Mouse (Mus musculus) gastrocnemius, postnatal 36 days (tissue): ENCODE measurements around the gene Kptn. TPM values are rescaled to one million over a fixed set of nuclear protein-coding genes. Genes with fewer than 3 reads are reported as not detected.

Experiments used
- DNase-seq, 2 experiments: peaks; one replicate each; pipeline ENCODE4 v3.0.0; 2022
- intact Hi-C: fragments of 180-260 bp; cut with DNase I; formaldehyde crosslinking; loops from one replicate; pipeline ENCODE4 v1.15.1; 2025
- total RNA-seq, 2 experiments: library from RNA; stranded (reverse); gene quantifications; 2 replicates each; pipeline ENCODE4 v1.2.3; 2021

Gene Kptn
- total RNA-seq, 2 experiments from 2014 or later = 10.8 to 11.3 TPM

- intact Hi-C loops = no loop called here
These were observed 3.3 kb upstream of the Kptn start for GRCm38 (mm10) chr7:16116418-16116817.

DNA sequence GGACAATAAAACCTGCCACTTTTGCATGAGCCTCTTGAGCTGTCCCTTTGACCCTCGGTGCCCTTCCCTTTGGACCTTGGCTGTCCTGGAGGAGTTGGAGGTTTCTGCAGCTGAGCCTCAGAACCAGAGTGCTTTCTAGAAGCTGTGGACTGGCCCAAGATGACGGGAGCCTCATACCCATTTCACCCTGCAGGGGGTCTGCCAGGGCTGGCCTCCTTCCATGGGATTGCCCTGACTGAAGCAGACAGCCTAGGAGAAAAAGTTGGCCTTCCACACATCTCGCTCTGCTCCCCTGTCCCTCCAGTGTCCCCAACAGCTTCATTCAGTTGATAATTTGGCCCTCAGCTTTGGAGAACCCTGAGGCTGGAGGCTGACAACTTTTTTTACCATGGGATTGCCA, 2.6 kb upstream of the Kptn start:
- intact Hi-C loops = no loop called here
- no peak for DNase-seq

More at GRCm38 (mm10) chr7:16116418-16116817, 3.3 kb upstream of the Kptn start:
- DNase-seq = no peak

DNA sequence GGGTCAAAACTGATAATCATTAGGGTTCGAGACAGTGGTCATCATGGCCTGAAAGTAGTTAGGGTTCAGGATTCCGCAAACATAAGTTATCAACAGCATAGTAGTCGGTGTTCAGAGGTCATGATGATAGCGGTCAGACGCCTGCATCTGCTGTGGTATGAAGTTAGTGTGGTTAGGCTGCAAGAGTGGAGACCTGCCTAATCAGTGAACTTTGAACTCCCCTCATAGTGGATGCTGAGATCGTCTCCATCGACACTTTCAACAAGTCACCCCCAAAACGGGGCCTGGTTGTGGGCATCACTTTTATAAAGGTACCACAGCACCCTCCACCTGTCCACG, 536 bp downstream of the Kptn start:
- no peak for DNase-seq
- intact Hi-C loops = no loop called here

DNA sequence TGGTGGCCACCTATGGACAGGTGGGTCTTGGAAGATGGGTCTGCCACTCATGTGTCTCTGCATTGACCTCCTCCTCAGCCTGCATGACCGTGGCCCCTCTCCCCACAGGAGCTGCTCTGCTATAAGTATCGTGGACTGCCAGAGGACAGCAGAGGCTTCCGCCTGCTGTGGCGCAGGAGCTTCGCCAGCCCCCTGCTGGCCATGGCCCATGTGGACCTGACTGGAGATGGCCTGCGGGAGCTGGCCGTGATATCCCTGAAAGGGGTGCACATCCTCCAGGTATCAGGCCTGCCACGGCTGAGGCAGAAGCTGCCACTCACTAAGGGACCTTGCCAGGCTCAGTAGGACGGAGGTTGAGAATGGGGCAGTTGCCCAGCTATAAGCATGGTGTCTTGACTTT, 6.1 kb downstream of the Kptn start:
- DNase-seq = no peak
- intact Hi-C loops = no loop called here

GRCm38 (mm10) chr7:16128344-16128743, 8.6 kb downstream of the Kptn start:
- intact Hi-C loops = no loop called here

GRCm38 (mm10) chr7:16128899-16129298, 9.2 kb downstream of the Kptn start:
- intact Hi-C loops = no loop called here
- DNase-seq = no peak

More at GRCm38 (mm10) chr7:16128344-16128743, 8.6 kb downstream of the Kptn start:
- no peak for DNase-seq

DNA sequence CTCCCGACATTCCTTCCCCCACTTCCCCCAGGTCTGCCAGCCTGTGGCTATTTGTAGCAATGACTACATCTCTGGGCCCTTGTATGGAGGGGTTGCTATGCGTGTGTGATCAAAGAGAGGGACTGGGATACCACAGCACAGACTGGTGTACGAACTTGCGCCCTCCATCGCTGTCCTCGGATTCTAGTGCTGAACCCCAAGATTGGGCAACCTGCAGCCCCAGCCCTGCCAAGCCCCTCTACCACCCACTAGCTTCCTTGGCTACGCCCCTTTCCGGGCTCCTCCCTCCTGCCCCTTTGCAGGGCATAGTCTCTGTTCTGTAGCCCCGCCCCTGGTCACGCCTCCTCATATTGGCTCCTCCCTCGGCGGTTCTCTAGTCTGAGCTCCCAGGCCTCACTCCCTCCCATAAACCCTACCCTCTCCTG, 9.7 kb downstream of the Kptn start, which contains the start of gene Slc8a2:
Slc8a2 (plus strand) TSS at position 406 of the 425 bp plus-strand sequence.
- DNase-seq = peak; percentile 53 to 60
- intact Hi-C loops = no loop called here

- intact Hi-C loops = no loop called here
These were observed 10.4 kb downstream of the Kptn start for GRCm38 (mm10) chr7:16129846-16130691.

DNA sequence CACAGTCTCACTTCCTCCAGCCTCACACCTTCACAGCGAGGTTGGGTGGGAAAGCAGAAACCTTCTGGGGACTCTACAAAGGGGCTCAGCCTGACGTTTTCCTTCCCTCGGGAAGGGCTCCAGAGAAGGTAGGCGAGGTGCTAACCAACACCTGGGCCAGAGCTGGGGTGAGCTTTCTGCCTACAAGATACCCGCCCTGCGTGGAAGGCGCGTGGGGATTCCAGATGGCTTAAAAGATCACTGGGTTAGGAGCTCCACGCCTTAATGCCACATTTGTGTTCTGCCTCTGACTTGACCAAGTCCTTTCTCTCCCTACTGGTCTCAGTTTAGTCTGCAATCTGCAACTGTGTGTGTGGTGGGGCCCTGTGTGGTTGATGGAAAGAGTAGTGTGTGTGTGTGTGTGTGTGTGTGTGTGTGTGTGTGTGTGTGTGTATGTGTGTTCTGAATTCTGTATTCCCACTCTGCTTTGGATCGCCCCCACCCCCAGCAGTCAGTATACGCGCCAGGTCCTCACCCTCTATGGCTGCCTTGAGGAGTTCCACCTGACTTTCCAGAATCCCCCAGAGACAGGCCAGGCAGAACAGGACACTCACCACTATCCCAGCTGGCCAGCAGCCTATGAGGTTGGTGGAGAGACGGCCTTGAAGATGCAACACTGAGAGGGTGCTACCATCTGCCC, 11.4 kb downstream of the Kptn start:
- no peak for DNase-seq
- intact Hi-C loops = no loop called here

More at GRCm38 (mm10) chr7:16129846-16130691, 10.4 kb downstream of the Kptn start:
- no peak for DNase-seq

DNA sequence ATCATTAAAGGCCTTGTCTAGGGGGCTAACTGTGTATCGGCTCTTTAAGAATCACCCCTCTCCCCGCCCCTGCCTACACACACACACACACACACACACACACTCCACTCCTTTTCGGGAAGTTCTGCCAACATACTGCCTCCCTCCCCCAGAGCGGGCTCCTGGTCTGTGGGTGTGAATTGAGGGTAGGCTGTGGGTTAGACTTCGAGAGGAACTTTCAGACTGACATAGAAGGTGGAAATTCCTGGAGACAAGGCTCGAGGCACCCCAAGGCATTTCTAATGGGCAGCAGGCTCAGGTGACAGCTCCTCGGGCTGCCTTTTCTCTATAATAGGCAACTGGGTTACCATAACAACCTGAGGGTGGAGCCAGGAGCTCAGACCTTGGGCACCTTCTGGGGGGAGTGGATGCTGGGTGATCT, 12.5 kb downstream of the Kptn start:
- intact Hi-C loops = no loop called here
- DNase-seq = no peak

DNA sequence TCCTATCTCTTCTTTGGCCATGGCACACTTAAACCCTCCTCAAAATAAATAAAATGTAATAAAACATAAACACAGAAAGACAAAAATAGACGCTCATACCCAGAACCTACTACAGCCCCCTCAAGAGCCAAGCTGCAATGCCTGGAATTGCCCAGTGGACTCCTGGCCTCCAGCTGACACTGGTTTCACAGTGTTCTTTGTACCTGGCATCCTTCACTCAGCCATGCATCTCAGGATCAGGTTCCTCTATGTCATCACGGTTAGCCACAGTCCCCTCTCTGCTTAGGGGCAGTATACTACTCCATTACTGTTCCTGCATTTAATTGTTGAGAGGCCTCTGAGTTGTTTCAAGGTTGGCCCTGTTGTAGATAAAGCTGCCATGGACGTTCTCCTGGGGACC, 13.2 kb downstream of the Kptn start:
- intact Hi-C loops = no loop called here
- no peak for DNase-seq

GRCm38 (mm10) chr7:16133691-16134090, 14.0 kb downstream of the Kptn start:
- intact Hi-C loops = no loop called here
- DNase-seq = no peak

- intact Hi-C loops = no loop called here
- no peak for DNase-seq
These were observed 15.3 kb downstream of the Kptn start for GRCm38 (mm10) chr7:16134951-16135392.

DNA sequence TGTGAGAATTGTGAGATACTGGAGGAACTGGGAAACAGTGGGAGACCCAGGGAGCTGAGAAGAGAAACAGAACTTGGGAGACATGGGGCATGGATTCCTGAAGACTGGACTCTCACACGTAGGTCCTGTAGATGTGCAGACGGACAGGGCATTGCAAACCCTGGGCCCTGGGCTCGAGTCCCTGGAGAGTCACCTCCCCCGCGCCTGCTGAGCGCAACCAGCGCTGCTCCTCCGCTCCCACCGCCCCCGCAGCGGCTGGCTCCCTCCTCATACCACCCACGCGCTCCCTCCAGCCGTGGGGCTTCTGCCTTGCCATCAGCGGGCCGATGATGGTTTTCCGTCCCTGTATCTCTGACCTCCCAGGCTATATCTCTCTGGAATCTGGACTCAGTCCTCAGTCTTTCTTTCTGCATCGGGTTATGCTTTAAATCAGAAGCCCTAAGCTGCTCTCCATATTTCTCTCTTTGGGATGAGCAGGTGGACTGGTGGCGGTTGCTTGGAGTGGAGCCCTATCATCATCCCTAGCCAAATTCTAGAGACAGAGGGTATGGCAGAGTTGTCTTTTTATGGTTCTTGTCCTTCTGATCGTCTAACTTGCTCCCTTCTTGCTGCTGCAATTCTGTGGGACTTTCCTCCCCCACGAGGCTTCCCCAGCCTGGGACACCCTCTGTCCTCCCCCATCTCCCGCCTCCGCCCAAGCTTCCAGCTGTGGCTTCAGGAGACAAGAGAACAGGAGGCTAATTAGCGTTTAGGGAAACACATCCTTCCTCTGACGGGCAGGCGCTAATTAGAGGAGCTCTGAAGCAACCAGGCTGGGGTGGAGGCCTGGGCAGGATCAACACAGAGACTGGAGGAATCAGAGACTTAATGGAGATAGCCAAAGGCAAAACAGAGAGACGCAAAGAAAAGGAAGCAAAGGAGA, 27.1 kb downstream of the Kptn start:
- intact Hi-C loops = loop anchor here (5.0 to 10.0 kb wide), 3 partner anchors 36 to 169 kb away; no protein-coding TSS in a partner anchor
- no peak for DNase-seq

- peak; percentile 33 to 42 for DNase-seq
- intact Hi-C loops = loop anchor here (5.0 to 10.0 kb wide), 3 partner anchors 35 to 170 kb away; no protein-coding TSS in a partner anchor
These were observed 27.9 kb downstream of the Kptn start for GRCm38 (mm10) chr7:16147643-16148042.

DNA sequence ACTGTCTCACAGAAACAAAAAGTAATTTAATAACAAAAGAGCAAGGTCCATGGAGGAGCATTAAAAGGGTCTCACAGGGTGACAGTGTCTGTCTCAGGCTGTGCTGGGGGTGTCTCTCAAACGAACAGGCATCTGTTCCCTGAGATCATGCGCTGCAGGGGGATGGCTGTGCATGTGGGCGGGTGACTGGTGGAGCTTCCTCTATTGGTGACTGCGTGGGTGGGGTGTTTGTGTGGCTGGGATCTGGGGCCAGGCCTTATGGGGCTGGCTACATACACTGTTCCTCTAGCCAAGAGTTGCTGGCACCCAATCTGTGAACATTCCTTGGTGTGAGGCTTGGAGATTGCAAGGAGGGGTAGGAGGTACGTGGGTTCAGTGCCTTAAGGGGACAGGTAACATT, 29.5 kb downstream of the Kptn start:
- intact Hi-C loops = loop anchor here (5.0 to 10.0 kb wide), 3 partner anchors 33 to 172 kb away; no protein-coding TSS in a partner anchor
- no peak for DNase-seq

GRCm38 (mm10) chr7:16150191-16151145, 30.8 kb downstream of the Kptn start:
- intact Hi-C loops = no loop called here
- DNase-seq = no peak

- no peak for DNase-seq
These were observed 33.8 kb downstream of the Kptn start for GRCm38 (mm10) chr7:16153522-16153921.

More at GRCm38 (mm10) chr7:16153522-16153921, 33.8 kb downstream of the Kptn start:
- intact Hi-C loops = loop anchor here (1.0 to 2.0 kb wide), 2 partner anchors 58 to 93 kb away; partner anchors contain the start of gene Zfp541
